Mouse (Mus musculus): Measurements from ENCODE around the gene Mfsd14a. TPM values are rescaled to one million over a fixed set of nuclear protein-coding genes. Genes with fewer than 3 reads are reported as not detected.
A peak's percentile ranks its signal among the peaks of the same experiment; 100 is the strongest.

Mfsd14a gene
- total and polyA plus RNA-seq, 3 experiments: 39.2 to 111 (median 45.9) TPM

- Histone ChIP-seq H3K9me3 (replicated peaks; ENCODE audit: insufficient read depth, low read length) (no peaks in the 10 kb centered on the region), H3K9ac (ENCODE audit: control insufficient read depth, low read depth, low read length, poor library complexity, severe bottlenecking) (peak within 1 kb of the TSS; percentile 93), H3K4me3 (ENCODE audit: control insufficient read depth in 1 of 2, insufficient read depth in 1 of 2, low read depth in 2 of 2, low read length in 2 of 2) (peak within 1 kb of the TSS; percentile 81 to 95), H3K27me3 (ENCODE audit: control insufficient read depth in 1 of 2, insufficient read depth in 2 of 2, low read length in 2 of 2) (no peaks in the 10 kb centered on the region), H3K4me1 (ENCODE audit: control insufficient read depth in 1 of 2, insufficient read depth in 2 of 2, low read length in 2 of 2) (peaks cover 5 to 6% of the 10 kb centered on the region in 2 experiments), H3K36me3 (ENCODE audit: control insufficient read depth in 1 of 2, insufficient read depth in 2 of 2, low read length in 2 of 2) (peaks cover 5 to 19% of the 10 kb centered on the region in 2 experiments; a peak in 3 of 4 replicates), H3K27ac (ENCODE audit: control insufficient read depth, low read depth, low read length) (peak within 1 kb of the TSS; percentile 83), H3K79me2 (ENCODE audit: control insufficient read depth, insufficient read depth, low read length, poor library complexity) (peaks cover 25% of the 10 kb centered on the region)
- DNase-seq (ENCODE audit: low read depth, low spot score): peak; percentile 98
- TF ChIP-seq ZC3H11A (IDR thresholded peaks at IDR 0.05; ENCODE audit: low read depth, low read length): no peak
- TF ChIP-seq TCF12 (IDR thresholded peaks at IDR 0.05; ENCODE audit: low read depth, low read length): peak; percentile 55
- no peak for TF ChIP-seq JUND (IDR thresholded peaks at IDR 0.05; ENCODE audit: low read depth, low read length)
- TF ChIP-seq SMC3 (IDR thresholded peaks at IDR 0.05; ENCODE audit: low read depth, low read length): no peak; the same call in 1 of the 2 replicates
- TF ChIP-seq EP300 (IDR thresholded peaks at IDR 0.05; ENCODE audit: low read depth in 1 of 2, low read length in 2 of 2): peak in 1 of 2 experiments; percentile 19; a peak in 2 of 4 replicates
- peak; percentile 44; the same call in 1 of the 2 replicates for TF ChIP-seq ETS1 (IDR thresholded peaks at IDR 0.05; ENCODE audit: low read depth, low read length)
- TF ChIP-seq POLR2A (IDR thresholded peaks at IDR 0.05; ENCODE audit: control insufficient read depth in 1 of 2, insufficient read depth in 1 of 2, low read depth in 1 of 2, low read length in 2 of 2, poor library complexity in 1 of 2): peak; percentile 8 to 80; a peak in 2 of 4 replicates
- TF ChIP-seq POLR2AphosphoS2 (IDR thresholded peaks at IDR 0.05; ENCODE audit: low read length): peak; percentile 73
- no peak for TF ChIP-seq POLR2AphosphoS5 (IDR thresholded peaks at IDR 0.05; ENCODE audit: borderline replicate concordance, low read depth, low read length)
- TF ChIP-seq USF2 (IDR thresholded peaks at IDR 0.05; ENCODE audit: borderline replicate concordance in 1 of 2, insufficient read depth in 1 of 2, low read depth in 1 of 2, low read length in 2 of 2): no peak
- TF ChIP-seq KAT2A (conservative IDR thresholded peaks at IDR 0.05; ENCODE audit: low read depth, low read length): peak; percentile 88
- TF ChIP-seq GABPA (IDR thresholded peaks at IDR 0.05; ENCODE audit: low read depth, low read length): no peak
- TF ChIP-seq CHD1 (IDR thresholded peaks at IDR 0.05; ENCODE audit: low read depth, low read length): no peak
- no peak for TF ChIP-seq UBTF (IDR thresholded peaks at IDR 0.05; ENCODE audit: borderline replicate concordance, insufficient read depth, low read depth, low read length)
- TF ChIP-seq NELFE (IDR thresholded peaks at IDR 0.05; ENCODE audit: low read depth, low read length): peak; percentile 65
- peak; percentile 70 for TF ChIP-seq TBP (IDR thresholded peaks at IDR 0.05; ENCODE audit: low read depth, low read length)
- TF ChIP-seq USF1 (IDR thresholded peaks at IDR 0.05; ENCODE audit: low read depth, low read length): no peak
- TF ChIP-seq TAL1 (IDR thresholded peaks at IDR 0.05; ENCODE audit: low read length): no peak
- peak; percentile 22; the same call in 1 of the 2 replicates for TF ChIP-seq MYB (IDR thresholded peaks at IDR 0.05; ENCODE audit: low read depth, low read length)
- TF ChIP-seq RAD21 (IDR thresholded peaks at IDR 0.05; ENCODE audit: low read depth, low read length): no peak
- no peak for TF ChIP-seq CHD2 (IDR thresholded peaks at IDR 0.05; ENCODE audit: low read length)
- TF ChIP-seq GATA1 (IDR thresholded peaks at IDR 0.05; ENCODE audit: low read depth, low read length): peak; percentile 8; the same call in 1 of the 2 replicates
- no peak; the same call in 1 of the 2 replicates for TF ChIP-seq ZNF384 (IDR thresholded peaks at IDR 0.05; ENCODE audit: low read depth, low read length)
- peak; percentile 50 for TF ChIP-seq MAZ (IDR thresholded peaks at IDR 0.05; ENCODE audit: low read depth, low read length)
- peak; percentile 87 for TF ChIP-seq MYC (IDR thresholded peaks at IDR 0.05; ENCODE audit: low read depth, low read length)
- no peak for TF ChIP-seq ZKSCAN1 (IDR thresholded peaks at IDR 0.05; ENCODE audit: low read depth, low read length)
- TF ChIP-seq ELF1 (IDR thresholded peaks at IDR 0.05; ENCODE audit: low read depth, low read length): peak; percentile 87
- peak; percentile 75; the same call in 1 of the 2 replicates for TF ChIP-seq E2F4 (IDR thresholded peaks at IDR 0.05; ENCODE audit: borderline replicate concordance, low read depth, low read length)
- peak; percentile 96 for TF ChIP-seq HCFC1 (IDR thresholded peaks at IDR 0.05; ENCODE audit: low read depth, low read length)
- no peak for TF ChIP-seq MEF2A (IDR thresholded peaks at IDR 0.05; ENCODE audit: extremely low read depth, insufficient replicate concordance, low read depth, low read length, poor library complexity, severe bottlenecking)
- peak; percentile 28; the same call in 1 of the 2 replicates for TF ChIP-seq NRF1 (IDR thresholded peaks at IDR 0.05; ENCODE audit: insufficient read depth, low read depth, low read length, poor library complexity, severe bottlenecking)
- no peak for TF ChIP-seq CTCF (IDR thresholded peaks at IDR 0.05 in 2 of 3, conservative IDR thresholded peaks at IDR 0.05 in 1 of 3; ENCODE audit: control insufficient read depth in 1 of 3, insufficient read depth in 1 of 3, low read depth in 2 of 3, low read length in 3 of 3, poor library complexity in 1 of 3, severe bottlenecking in 1 of 3)
- peak; percentile 95 for TF ChIP-seq SIN3A (IDR thresholded peaks at IDR 0.05; ENCODE audit: low read length)
- TF ChIP-seq ZMIZ1 (IDR thresholded peaks at IDR 0.05; ENCODE audit: low read depth, low read length): no peak
- 0 out of 2 replicates have a peak, but pooled peaks have one; percentile 58 for TF ChIP-seq MAX (IDR thresholded peaks at IDR 0.05; ENCODE audit: low read length)
Observed at GRCm38 (mm10) chr3:116594728-116595602, 67.5 kb downstream of the Mfsd14a start, which contains the start of gene Sass6. Gene Sass6 (plus strand): TSS chr3:116594982.

Measured in MEL (cell line).